Mouse (Mus musculus) lung, postnatal 0 days (tissue): Measurements from ENCODE around the gene Trap1a.

Source experiments
- CTCF ChIP-seq: IDR thresholded peaks from 2 replicates; pipeline ENCODE4 v1.5.1; 2016; ENCODE audit warnings: antibody characterized with exemption, mild to moderate bottlenecking
- EP300 ChIP-seq: IDR thresholded peaks from 2 replicates; pipeline ENCODE4 v1.6.1; 2016; ENCODE audit warnings: antibody characterized with exemption, mild to moderate bottlenecking, control low read depth

- TF ChIP-seq CTCF = no peak
- no peak for TF ChIP-seq EP300
Measured at GRCm38 (mm10) chrX:139367529-139367908, 34.0 kb downstream of the Trap1a start.
